Mouse (Mus musculus) layer of hippocampus, postnatal 36 days (tissue): Measurements from ENCODE around the gene Gpx6. TPM values are rescaled to one million over a fixed set of nuclear protein-coding genes. Genes with fewer than 3 reads are reported as not detected.
A peak's percentile ranks its signal among the peaks of the same experiment; 100 is the strongest.

Experiments used
- DNase-seq, 2 experiments: peaks; one replicate each; pipeline ENCODE4 v3.0.0; 2022
- total RNA-seq, 2 experiments: library from RNA; stranded (reverse); gene quantifications; 2 replicates each; pipeline ENCODE4 v1.2.3; 2021

Gpx6 gene
- not detected for total RNA-seq

DNA sequence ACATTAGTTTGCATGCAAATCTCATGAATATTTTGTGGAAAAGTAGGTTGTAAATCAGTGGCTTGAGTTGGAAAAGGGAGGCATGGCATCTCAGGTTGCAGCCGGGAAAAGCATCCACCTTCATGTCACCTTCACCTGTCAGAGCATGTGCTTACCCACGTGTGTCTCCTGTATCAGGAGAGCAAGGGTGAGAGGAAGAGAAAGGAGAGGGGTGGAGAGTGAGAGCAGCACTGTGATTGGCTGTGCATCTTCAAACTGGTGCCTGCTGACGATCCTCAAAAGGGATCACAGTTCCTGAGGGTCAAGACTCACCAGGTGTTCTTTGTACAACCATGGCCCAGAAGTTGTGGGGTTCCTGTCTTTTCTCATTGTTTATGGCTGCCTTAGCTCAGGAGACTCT is at the start of gene Gpx6:
Gene Gpx6, plus strand, starts transcription at position 200 of the 400 bp plus-strand sequence.
- no peak for DNase-seq

DNA sequence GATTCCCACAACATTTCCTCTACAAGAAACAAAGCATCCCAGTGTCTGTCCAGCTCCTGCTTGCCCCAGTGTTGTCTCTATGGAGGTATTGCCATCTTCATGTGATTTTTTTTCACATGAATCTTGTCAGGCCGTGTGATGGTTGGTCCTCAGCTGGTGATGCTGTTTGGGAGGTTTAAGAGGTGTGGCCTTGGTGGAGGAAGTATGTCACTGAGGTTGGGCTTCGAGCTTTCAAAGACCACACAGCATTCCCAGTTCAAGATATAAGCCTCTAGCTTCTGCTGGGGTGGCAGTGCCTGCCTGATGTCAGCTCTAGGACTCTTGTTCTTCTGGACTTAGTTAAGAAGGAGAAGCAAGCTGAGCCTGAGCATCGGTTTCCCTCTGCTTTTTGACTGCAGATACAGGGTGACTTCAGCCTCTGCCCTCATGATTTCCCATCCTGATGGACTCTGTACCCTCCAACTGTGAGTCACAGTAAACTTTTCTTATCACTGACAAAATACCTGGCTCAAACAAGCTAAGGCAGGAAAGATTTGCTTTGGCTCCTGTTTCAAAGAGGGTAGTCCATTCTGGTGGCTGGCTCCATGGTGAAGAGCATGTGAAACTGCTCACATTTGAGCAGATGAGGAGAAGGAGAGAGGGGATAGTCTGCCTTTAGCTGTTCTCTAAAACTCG is 49.0 kb upstream of the Gpx6 start:
- DNase-seq, result no peak

DNA sequence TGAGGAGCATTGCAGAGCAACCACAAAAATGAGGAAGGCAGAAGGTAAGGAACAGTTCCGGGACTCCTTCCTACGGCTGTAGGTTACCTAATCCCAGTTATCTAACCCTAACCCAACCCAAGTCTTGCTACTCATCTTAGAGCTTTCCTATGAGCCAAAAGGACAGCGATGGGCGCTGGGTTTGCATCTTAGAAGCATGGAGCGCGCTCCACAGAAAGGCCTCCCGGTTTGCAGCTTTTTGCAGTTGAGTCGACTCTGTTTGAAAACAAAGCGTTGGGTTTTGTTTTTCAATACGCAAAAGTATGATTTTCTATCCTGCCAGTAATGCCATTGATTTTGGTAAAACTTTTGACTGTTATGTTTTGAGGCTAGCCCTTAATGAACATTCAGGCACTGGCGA is 48.0 kb upstream of the Gpx6 start:
- no peak for DNase-seq

DNA sequence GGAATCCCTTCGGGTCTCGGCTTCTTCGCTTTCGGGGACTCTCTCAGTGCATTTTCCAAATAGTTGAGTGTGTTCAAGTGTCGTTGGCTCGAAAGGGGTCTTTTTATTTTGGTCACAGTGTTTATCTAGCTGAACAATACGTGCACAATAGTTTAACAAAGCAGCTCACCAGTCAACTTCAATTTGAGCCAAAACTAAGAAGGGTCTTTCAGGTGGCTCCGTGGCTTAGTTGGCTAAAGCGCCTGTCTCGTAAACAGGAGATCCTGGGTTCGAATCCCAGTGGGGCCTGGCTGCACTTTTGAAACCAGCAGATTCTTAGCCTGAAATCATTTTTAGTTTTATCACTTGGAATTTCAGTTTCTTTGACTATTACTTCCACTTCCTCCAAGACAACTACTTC is 47.6 kb upstream of the Gpx6 start:
- DNase-seq, result peak; percentile 47 to 57

DNA sequence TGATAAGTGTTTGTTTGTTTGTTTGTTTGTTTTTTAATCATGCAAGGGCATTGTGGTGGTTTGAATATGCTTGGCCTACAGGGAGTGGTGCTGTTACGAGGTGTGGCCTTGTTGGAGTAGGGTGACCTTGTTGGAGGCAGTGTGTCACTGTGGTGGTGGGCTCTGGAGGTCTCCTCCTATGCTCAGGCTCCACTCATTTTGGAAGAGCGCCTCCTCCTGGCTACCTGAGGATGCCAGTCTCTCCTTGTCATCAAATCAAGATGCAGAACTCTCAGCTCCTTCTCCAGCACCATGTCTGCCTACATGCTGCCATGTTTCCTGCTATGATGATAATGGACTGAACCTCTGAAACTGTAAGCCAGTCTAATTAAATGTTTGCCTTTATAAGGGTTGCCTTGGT is 46.2 kb upstream of the Gpx6 start:
- no peak for DNase-seq

DNA sequence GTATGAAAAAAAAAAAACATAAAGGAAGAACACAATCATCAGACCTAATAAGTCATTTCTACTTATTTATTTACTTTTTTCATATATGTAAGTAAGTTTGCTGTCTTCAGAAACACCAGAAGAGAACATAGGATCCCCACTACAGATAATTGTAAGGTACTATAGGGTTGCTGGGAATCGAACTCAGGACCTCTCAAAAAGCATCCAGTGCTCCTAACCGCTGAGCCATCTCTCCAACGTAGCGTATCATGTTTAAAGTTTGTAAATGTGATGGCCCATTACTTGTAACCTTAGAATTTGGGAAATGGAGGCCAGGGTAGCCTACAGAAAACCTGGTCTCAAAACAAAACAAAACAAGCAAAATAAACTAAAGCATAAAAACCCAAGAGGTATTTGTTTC is 44.4 kb upstream of the Gpx6 start:
- no peak for DNase-seq

DNA sequence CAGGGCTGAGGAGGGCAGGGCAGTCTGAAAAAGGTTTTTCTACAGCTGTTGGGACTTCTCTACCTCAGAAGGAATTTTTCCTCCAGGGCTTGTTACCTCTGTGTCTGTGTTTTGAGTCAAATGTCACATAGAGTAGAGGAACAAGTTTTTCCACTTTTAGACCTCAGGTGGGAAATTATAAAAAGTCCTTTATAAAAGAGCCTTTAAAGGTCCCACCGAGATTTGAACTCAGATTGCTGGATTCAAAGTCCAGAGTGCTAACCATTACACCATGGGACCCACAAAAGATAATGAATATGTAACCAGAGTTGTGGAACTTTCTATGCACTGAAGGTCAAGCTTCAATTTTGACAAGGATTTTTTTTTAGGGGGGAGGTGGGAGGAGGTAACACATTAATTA is 43.7 kb upstream of the Gpx6 start:
- DNase-seq, result no peak

DNA sequence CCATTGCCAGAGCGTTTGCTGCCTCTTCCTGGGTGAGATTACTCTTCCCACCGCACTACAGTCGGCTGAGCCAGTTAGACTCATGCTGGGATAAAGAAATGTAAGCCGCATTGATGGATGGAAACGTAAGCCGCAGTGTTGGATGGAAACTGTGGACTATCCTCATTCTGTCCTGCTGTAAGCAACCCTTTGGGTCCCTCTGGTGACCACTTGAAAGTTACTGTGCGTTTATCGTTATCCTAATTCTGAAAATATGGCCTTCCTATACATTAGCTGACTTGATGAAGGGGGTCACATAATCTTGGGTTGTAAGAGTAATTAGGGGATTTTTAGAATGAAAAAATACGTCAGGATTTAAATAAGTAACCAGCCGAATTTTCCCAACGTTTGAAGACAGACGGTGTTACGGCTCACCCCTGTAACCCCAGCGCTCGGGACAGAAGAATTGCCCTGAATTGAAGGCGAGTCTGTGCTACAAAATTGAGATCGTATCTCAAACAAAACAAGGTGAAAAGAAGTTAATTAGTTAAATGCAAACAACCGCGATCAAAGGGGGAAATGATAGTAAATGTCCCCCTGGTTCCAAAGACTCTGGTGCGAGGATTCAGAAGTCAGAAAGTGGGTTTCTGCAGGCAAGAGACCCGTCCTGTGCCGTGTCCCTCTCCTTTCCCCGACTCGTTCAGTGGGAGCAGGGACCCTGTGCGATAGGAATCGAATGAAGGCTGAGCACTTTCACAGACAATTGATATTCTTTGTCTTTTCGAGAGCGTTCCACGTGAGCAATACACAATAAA is 36.7 kb upstream of the Gpx6 start:
- peak; percentile 29 to 45 for DNase-seq

DNA sequence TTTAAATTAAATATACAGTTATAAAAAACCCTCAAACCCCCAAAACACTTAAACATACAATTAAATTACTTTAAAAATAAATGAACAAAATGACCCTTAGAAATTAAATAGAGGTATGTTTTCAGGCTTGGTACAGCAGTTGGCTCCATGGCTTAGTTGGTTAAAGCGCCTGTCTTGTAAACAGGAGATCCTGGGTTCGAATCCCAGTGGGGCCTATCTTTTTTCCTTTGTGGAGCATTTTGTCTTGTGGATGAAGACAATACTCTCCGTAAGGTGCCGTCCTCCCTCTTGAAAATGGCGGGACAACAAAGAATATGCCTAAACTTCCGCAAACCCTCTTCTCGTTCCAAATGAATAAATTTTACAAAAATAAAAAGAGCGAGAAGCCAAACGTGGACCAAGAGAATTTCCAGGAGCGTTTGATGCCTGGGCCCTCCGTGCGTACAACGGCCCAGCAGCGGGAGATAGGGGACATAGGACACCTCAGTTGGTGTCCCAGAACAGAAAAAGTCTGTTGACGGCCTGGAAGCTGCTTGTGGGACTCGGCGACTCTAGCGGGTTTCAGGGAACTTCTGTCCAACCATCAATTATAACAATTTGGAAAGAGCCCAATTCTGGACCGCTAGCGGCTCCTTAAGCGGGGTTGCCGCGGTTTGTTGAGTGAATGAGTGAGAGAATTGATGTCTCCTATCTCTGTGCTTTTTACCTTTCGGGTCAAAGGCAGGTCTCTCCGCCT is 35.9 kb upstream of the Gpx6 start:
- peak; percentile 71 to 85 for DNase-seq

DNA sequence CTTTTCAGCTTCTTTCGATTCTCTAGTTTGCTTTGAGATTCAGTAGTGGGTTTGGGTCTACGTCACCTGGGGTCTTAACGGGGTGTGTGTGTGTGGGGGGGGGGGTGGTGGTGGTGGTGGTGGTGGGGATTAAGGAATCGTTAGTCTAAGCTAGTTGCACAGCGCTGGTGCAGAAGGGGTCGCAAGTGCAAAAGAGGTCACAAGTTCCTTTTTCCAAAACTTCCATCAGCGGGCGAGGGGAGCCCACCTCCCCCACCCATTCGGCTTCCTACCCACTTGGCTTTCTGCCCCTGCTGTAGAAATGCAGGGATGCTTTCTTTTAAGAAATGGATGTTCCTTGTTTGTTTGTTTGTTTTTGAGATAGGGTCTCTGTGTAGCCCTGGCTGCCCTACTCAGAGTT is 35.4 kb upstream of the Gpx6 start:
- no peak for DNase-seq

DNA sequence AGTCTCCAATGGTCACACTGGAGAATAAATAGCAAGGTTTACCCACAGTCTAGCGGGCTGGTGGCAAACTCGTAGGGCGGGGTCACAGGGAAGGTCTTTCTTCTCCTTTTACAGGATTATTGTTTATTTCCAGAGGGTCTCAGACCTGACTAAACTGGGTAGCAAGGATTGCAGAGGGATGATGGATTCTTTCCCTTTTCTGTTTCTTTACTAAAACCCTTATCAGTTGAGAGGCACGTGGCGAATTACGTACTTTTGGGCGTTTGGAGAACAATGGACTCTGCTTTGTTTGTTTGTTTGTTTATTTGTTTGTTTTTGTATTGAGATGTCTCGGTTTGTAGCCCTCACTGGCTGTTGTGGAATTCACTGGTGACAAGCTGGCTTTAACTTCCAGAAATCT is 32.8 kb upstream of the Gpx6 start:
- no peak for DNase-seq

DNA sequence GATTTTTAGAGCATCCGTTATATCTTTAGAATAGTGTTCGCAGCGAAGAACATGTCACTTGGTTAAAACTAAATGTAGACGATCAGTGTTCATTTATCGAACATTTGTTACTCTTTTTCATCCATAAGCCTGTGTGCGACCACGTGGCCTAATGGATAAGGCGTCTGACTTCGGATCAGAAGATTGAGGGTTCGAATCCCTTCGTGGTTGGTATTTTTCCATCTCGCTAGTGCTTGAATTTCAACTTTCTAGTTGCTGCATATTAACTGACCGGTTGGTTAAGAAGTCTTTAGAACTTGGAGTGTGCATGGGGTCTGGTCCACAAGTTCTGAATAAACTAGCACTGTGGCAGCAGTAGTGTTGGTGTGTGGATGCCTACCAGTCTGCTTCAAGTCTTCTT is 32.4 kb upstream of the Gpx6 start:
- peak; percentile 67 to 87 for DNase-seq

DNA sequence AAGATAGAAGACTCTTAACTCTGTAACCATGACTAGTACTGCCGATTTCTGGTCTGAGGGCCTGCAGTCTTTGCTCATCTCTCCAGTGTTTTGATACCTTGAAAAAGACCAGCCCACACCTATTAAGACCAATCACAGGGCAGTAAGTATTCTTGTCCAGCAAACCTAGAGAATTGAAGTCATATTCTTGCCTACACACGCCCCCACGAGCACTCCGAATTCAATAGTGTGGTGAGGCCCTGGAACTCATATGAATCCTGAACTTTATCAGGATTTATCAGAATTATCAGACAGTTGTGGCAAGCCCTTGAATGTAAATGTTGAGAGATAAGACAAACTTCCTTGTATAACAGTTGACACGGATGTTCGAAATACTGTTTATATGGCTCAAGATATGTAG is 19.3 kb upstream of the Gpx6 start, which contains the start of gene Gpx5:
Gene Gpx5, minus strand, starts transcription at position 101 of the 400 bp plus-strand sequence.
- no peak for DNase-seq

DNA sequence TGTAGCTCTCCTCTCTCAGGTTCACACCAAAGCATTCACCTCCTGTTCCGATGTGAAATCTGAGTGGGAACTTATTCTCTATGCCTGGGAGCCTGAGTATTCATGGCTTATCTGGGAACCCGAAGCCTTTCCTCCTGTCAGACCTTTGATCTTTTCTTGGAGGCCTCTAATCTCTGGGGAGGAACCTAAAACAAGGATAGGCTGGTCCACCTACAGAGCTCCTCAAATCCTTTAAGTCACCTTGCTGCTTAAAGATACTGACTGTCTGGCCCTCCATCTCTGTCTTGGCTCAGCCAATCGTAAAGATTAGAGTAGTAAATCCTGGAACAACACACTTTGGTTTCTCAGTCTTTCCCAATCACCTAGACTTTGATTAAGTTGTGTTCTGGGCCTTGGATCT is 13.4 kb upstream of the Gpx6 start:
- DNase-seq, result no peak

DNA sequence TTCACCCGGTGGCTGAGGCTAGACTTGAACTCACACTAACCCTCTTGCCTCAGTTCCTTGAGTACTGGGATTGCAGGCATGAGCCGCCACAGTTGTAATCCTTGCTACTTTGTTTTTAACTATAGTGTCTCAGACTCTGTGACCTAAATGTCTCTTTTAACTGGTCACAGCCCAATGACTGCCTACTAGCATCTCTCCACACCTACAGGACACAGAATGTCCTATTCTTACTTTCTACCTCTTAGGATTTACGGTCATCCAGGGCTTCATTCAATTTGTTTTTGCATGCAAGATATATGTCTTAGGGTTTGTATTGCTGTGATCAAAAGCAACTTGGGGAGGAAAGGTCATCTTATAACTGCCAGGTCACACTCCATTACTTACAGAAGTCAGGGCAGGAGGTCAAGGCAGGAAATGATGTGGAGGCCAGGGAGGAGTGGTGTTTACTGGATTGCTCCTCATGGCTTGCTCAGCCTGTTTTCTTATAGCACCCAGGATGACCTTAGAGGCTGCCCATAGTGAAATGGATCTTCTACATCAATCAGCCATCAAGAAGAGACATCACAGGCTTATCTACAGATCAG is 7.3 kb upstream of the Gpx6 start:
- no peak for DNase-seq

DNA sequence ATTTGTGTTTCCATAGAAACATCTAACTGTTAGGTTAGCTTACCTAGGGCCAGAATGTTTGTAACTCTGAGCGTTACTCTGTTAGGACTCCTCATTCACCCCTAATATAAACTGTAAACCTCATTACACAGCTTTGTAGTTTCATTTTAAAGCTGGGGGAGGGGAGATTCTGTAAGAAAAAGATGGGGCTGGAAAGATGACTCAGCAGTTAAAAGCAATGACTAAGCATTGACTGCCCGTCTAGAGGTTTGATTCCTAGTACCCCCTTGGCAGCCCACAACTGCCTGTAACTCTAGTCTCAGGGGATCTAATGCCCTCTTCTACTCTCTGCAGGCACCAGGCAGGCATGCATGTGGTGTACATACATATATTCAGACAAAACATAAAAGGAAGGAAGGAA is 2.1 kb upstream of the Gpx6 start:
- DNase-seq, result no peak

DNA sequence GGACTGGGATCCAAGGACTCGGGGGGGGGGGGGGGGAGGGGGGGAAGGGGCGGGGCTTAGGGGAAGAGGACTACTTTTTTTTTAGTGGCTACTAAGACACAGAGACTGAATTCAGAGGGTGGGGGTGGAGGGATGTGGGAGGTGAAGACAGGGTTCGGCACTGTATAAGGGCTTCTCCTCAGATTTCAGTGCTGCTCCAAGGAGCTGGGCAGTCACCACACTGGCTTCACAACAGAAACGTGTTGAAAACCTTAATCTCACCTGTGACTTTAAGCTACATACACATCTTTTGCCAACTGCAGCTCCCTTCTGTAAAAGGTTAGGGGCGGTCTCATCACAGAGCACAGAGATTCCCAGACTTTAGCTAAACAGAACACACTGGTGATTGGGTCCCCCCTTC is 929 bp downstream of the Gpx6 start:
- no peak for DNase-seq

DNA sequence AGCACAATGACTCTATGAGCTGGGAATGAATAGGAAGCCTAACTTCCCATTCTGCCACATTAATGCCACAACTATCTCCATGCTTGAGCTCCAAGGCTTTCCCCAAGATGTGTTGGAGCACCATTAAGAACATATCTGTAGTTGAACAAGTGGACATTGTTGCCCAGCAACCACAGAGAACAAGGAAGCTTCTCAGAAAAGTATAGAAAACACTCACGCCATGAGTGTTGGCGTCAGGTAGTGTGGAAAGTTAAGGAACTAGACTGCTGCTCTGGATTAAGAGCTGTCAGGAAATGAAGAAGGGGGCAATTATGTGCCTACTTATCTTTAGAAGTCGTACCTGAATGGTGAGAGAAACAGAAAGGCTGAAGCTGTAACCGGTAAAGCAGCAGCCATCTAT is 2.0 kb downstream of the Gpx6 start:
- DNase-seq, result no peak

DNA sequence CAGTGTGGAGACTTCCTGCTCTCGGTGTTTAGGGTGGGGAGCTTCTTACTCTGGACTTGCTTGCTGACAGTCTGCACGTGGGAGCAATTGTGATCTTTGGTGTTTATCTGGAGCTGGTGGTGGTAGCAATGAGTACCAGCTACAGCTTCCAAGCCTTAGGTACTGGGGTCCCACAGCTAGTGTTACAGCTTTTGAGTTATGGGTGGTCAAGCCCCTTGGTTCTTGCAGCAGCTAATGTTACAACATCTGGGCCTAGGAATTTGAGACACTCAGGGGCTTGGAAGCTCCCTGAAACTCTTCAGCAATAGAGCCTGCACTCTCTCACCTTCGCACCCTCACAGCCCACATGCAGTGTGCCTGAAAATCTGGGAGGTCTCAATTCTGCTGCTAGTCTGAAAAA is 8.3 kb downstream of the Gpx6 start:
- no peak for DNase-seq

DNA sequence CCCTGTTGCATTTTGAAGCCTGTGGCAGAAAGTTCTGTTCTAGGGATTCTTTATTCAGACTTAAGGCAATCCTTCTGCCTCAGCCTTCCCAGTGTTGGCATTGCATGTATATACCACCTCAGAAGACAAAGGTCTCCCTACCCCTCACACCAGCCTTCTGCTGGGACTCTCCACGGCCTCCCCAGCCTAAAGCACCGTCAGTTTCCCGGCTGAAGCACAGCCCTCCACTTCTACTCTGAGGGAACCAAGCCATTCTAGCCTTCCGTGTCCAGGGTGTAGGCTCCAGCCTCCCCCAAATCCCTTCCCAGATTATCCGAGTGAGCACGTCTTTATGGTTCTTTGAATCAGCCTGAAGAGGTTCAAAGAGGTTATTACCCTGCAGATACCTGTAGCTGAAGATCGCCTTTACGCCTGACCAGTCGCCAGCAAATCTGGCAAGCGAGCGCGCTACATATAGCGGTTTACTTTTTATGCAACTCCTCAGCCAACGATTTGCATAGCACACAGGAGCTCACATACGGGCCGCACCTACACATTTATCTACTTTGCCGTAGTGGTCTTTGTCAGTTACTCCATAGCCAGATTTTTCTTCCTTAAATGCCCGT is 10.1 kb downstream of the Gpx6 start:
- DNase-seq, result peak; percentile 18 to 19

DNA sequence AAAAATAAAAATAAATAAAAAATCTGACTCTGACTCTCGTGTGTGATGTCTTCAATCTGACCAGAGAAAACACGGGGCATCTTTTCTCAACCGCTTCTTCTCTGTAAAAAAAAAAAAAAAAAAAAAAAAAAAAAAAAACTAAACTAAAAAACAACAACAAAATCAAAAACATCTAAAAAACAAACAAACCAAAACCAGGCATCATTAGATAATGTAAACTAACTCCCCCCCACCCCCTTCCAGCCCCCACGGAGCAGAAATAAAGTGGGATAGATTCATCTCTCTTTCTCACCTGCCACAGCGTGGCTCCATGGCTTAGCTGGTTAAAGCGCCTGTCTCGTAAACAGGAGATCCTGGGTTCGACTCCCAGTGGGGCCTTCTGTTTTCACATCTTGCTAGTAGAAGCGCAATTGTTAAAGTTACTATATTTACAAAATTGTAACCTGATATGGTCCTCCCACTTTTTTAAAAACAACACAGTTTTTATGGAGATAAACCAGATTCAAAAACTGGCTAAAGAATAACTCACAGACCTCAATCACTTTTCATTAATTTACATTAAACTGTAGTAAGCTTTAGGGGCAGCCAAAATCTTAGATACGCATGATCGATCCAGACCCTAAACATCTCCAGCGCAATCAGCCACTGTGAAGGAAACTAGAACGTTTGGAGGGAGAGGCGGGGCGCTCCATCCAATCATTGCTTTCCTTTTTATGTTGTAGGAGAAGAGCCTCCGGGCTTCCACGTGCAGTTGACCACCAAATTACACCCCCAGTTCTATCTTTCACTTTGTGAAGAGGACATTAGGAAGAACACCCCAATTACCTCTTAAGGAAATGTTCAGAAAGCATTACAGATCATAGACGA is 10.8 kb downstream of the Gpx6 start:
- peak; percentile 71 to 73 for DNase-seq

DNA sequence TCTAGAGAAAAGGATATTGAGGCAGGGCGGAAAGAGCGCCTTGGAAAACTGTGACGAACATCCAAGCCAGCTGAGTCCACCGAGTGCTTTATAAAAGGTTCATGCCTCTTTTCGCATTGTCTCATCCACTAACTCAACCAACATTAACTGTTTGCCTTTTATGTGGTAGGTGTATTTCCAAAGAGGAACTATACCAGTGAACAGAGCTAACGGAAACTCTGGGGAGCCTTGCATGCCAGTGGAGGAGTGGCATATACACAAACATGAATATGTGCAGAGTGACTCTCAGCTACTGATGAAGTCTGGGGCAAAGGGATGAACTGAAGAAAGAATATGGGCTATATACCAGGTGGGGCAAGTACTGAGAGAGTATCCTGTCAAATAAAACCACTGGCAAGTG is 11.5 kb downstream of the Gpx6 start:
- DNase-seq, result no peak
